Mouse (Mus musculus): ENCODE measurements around the gene Cggbp1.

The Cggbp1 gene

GRCm38 (mm10) chr16:64873416-64874305 is 21.9 kb downstream of the Cggbp1 start:
- DNase-seq (ENCODE audit: low spot score) = peak; percentile 78

GRCm38 (mm10) chr16:64875384-64875783 is 23.6 kb downstream of the Cggbp1 start:
- DNase-seq (ENCODE audit: low spot score) = no peak

DNA sequence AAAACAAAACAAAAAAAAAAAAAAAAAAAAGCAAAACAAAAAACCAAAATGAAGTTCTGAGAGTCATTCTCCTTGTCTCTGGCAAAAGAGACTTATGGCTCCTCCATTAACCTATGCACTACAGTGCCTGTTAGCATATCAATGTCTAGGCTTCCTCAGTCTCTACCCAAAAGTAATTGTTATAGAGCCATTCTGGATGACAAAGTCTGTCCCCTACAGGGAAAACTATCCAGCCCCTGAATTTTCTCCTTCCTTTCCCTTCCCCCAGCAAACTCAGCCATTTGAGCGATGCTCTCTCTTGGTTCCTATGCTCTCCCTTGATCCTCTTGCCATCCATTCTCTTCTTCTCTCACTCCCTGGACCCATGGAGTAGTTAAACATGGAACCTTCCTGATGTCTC is 24.0 kb downstream of the Cggbp1 start:
- DNase-seq (ENCODE audit: low spot score) = no peak

GRCm38 (mm10) chr16:64876631-64877265 is 25.0 kb downstream of the Cggbp1 start:
- DNase-seq (ENCODE audit: low spot score) = no peak

GRCm38 (mm10) chr16:64877314-64877713 is 25.5 kb downstream of the Cggbp1 start:
- DNase-seq (ENCODE audit: low spot score) = no peak

- no peak for DNase-seq (ENCODE audit: low spot score)
Measured at GRCm38 (mm10) chr16:64878611-64879132, 26.9 kb downstream of the Cggbp1 start.

DNA sequence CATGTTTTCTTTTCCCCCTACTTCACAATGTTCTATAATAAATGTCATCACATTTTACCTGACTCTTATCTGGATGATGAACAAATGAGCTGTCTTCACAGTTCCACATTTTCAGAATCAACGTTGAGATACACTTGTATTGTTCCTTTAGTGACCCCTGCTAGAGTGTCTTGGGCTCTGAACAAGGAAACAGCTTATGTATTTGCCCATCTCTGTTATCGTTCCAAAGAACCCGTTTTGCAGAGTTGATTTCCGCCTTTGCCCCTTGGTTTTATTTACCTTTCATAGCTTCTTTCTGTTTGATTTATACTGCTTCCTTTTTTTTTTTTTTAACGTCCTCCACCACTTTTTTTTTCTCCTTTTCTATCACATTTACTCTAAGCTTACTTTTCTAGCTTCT is 27.9 kb downstream of the Cggbp1 start:
- DNase-seq (ENCODE audit: low spot score) = no peak

DNA sequence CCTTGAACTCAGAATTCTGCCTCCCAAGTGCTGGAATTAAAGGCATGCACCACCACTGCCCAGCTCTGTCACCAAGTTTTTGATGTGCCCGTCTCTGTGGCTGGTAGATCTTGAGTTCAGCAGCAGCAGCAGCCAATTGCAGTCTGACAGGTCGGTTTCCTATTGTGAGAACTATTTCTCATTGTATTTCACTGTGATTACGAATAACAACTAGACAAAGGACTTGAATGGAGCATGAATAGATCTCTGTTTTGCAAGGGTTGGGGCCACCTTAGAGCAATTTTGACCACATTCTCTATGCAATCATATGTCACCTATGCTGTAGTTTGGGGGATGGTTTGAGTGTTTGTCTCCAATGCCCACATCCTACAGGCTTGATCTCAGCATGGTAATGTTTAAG is 29.2 kb downstream of the Cggbp1 start:
- DNase-seq (ENCODE audit: low spot score) = no peak

GRCm38 (mm10) chr16:64881442-64881841 is 29.6 kb downstream of the Cggbp1 start:
- no peak for DNase-seq (ENCODE audit: low spot score)

DNA sequence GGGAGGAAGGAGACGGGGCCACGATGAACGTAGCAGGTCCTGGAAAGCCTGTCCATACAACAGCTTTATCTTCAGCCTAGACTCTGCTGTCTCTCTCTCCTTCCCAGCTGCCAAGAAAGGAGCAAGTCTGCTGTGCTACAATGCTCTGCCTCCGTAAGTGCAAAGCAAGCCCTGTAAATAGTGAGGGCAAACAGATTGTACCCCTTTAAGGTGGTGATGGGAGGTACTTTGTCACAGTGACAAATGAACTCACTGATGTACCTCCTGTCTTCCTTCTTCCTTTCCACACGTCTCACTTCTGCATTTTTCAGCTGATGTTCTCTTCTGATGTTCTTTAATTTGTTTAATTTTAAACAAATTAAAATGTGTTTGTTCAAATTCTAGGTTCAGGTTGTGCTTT is 32.1 kb downstream of the Cggbp1 start:
- DNase-seq (ENCODE audit: low spot score) = no peak

- no peak for DNase-seq (ENCODE audit: low spot score)
Measured at GRCm38 (mm10) chr16:64884420-64884838, 32.6 kb downstream of the Cggbp1 start.

DNA sequence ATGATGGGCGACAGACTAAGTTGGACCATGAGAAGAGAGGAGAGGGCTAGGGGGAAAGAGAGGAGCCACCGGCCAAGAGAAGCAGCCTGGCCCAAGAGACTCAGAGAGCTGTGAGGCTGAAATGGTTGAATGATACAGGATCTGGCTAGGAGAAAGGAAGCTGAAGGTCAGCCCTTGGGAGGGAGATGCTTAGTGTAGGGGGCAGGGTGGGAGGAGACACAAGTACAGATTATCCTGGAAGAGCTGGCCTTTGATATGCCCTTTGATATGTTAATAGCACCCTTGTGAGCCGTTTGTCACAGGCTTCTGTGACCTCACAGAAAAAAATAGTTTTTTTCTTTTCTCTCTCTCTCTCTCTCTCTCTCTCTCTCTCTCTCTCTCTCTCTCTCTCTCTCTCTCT is 33.3 kb downstream of the Cggbp1 start:
- no peak for DNase-seq (ENCODE audit: low spot score)

GRCm38 (mm10) chr16:64885547-64885946 is 33.8 kb downstream of the Cggbp1 start:
- DNase-seq (ENCODE audit: low spot score) = no peak

GRCm38 (mm10) chr16:64889496-64889895 is 37.7 kb downstream of the Cggbp1 start:
- no peak for DNase-seq (ENCODE audit: low spot score)

DNA sequence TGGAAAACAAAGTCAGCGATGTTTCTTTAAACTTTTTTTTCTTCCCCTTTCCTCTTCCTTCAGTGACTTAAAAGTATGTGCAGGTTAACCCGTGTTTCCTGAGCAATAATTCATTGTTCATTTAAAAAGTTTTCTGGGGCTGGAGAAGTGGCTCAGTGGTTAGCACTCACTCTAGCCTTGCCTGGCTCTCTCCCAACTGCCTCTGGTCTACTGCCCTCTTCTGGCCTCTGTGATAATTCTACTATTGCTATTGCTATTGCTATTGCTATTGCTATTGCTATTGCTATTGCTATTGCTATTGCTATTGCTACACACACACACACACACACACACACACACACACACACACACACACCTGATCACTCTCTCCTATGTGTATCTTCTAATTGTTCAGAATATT is 47.3 kb downstream of the Cggbp1 start:
- DNase-seq (ENCODE audit: low spot score) = peak; percentile 34

DNA sequence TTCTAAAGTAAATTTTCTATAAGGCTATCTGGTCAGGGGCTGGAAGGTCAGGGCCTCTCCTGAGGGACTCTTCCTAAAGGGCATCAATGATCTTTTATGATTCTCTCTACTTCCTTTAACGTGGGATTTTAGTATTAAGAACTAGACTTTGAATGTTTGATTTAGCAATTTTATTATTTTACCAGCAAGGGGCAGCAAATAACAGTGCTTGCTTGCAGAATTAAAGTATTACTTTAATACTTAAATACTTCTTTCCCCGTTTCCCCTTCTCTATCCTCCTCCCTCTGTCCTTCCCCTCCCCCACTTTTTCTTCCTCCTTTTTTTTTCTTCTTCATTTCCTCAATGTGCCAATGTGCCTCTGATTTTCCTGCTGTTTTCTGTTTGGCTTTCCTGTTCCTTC is 51.5 kb downstream of the Cggbp1 start:
- DNase-seq (ENCODE audit: low spot score) = no peak

- DNase-seq (ENCODE audit: low spot score) = no peak
Measured at GRCm38 (mm10) chr16:64907112-64907511, 55.3 kb downstream of the Cggbp1 start.

- no peak for DNase-seq (ENCODE audit: low spot score)
Measured at GRCm38 (mm10) chr16:64908747-64909146, 57.0 kb downstream of the Cggbp1 start.
